Mouse (Mus musculus) midbrain, embryonic 10.5 days (tissue): ENCODE measurements around the gene Klhl32. TPM values are rescaled to one million over a fixed set of nuclear protein-coding genes. Genes with fewer than 3 reads are reported as not detected.
"Not testable (repeated sequence)": the region's sequence is repeated elsewhere in the genome, so short reads cannot be mapped to it uniquely, and the experiment has no call there.

Experiments
- DNase-seq: peaks from one replicate; pipeline ENCODE4 v3.0.0-alpha.2; 2017; ENCODE audit warnings: low spot score
- H3K27ac ChIP-seq: fragments of 300-500 bp; sonication (generic); replicated peaks from 2 replicates; pipeline ENCODE4 v1.5.1; 2016; ENCODE audit warnings: mild to moderate bottlenecking
- H3K27me3 ChIP-seq: fragments of 300-500 bp; sonication (generic); 2 replicates; pipeline ENCODE4 v1.6.1; 2016; ENCODE audit warnings: low read depth, mild to moderate bottlenecking; ENCODE audit not compliant: poor library complexity, severe bottlenecking
- H3K36me3 ChIP-seq: fragments of 300-500 bp; sonication (generic); 2 replicates; pipeline ENCODE4 v1.6.1; 2016; ENCODE audit warnings: mild to moderate bottlenecking, moderate library complexity
- H3K4me1 ChIP-seq: fragments of 300-500 bp; sonication (generic); 2 replicates; pipeline ENCODE4 v1.6.1; 2016
- H3K4me3 ChIP-seq: fragments of 300-500 bp; sonication (generic); 2 replicates; pipeline ENCODE4 v1.5.1; 2016; ENCODE audit warnings: mild to moderate bottlenecking, moderate library complexity
- H3K9me3 ChIP-seq: fragments of 300-500 bp; sonication (generic); replicated peaks from 2 replicates; pipeline ENCODE4 v1.6.1; 2016; ENCODE audit warnings: mild to moderate bottlenecking
- WGBS: fragments of 180-500 bp; shearing (Covaris S2); methylation state at CpG from one replicate; pipeline ENCODE4 v1.1.7; 2016; 5-methylcytosine and 5-hydroxymethylcytosine counted together
- polyA plus RNA-seq: library from polyadenylated mRNA; unstranded; fragments of >200 nt; fragmentation: Nextera tagmentation; extraction: Ambion mirVana; gene quantifications from 2 replicates; pipeline ENCODE4 v1.2.1, GENCODE M21; 2016

The Klhl32 gene
- polyA plus RNA-seq, 1 experiment from 2014 or later, result 3.8 TPM

DNA sequence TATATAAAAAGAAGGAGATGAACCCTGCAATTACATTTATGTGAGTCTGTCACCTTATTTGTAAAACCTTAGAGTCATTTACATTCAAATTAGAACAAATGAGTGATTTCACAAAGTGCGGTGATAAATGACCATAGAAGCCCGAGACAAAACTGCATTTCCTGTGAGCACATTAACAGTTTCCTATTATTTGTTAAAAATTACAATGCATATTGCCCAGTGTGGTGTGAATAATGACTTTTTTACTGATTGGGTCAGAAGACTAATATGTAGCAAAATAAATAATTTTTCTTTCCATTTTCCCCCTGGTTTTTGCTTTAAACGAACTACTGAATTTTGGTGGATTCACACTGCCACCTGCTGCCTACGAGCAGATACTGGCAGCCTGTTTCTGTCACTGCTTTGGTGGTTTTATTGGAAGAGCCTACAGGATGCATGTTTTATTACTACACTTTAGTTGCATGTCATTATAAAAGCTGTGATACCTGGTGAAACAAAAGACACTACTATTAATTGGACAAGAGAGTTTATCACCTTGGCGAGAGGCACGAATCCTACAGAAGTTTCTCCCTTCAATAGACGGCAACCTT lies 152.3 kb downstream of the Klhl32 start:
- no peaks in the 10 kb centered on the region for H3K9me3 ChIP-seq
- H3K36me3 ChIP-seq, result no peaks in the 10 kb centered on the region
- H3K4me1 ChIP-seq, result no peaks in the 10 kb centered on the region
- no peak for DNase-seq
- no peak overlapping the region for H3K4me3 ChIP-seq
- 75% methylated on average over 7 of the region's 7 CpGs for WGBS
- H3K27me3 ChIP-seq, result no peaks in the 10 kb centered on the region
- H3K27ac ChIP-seq, result no peak overlapping the region

DNA sequence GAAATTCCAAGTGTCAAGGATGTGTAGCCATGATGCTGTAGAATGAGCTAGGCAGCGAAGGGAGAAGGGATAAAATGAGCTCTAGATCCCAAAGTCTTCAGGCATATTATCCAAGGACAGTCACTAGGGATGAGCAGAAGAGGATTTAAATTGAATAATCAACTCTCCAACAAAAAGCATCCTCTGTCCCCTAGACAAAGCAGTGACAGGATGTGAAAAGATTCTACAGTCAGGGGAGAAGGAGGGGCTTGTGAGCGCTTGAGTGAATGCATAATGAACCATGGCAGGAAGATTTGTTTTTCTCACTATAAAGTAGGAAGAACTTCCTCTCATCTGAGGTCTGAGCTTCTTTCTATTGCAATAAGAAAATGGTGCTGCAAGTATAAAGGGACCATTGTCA lies 170.8 kb downstream of the Klhl32 start:
- Histone ChIP-seq H3K36me3 (no peaks in the 10 kb centered on the region), H3K27ac (no peak overlapping the region), H3K4me3 (no peak overlapping the region), H3K4me1 (peaks cover 9% of the 10 kb centered on the region; the same call in 1 of the 2 replicates), H3K27me3 (no peaks in the 10 kb centered on the region), H3K9me3 (no peaks in the 10 kb centered on the region)
- DNase-seq, result no peak
- 66% methylated on average over 2 of the region's 2 CpGs for WGBS

DNA sequence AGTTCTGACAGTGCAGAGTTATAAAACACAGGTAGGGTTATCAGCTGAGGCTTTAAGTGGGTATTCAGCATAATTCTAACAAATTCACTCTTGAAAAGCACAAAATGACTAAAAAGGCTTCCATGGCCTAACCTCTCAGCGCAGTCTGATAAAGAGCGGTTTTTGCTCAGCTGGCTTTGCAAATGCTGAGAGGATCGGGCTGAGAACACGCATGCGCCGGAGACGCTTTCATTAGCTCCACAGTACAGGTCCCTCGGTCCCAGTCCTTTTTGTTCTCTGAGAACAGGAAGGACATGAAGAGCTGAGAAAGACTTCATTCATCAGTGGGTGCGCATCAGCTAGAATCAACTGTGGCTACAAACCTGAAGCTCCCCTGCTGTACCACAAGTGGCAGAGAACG lies 180.9 kb downstream of the Klhl32 start:
- 92% methylated on average over 10 of the region's 10 CpGs for WGBS
- Histone ChIP-seq H3K4me1 (no peaks in the 10 kb centered on the region), H3K27me3 (no peaks in the 10 kb centered on the region), H3K9me3 (no peaks in the 10 kb centered on the region), H3K36me3 (no peaks in the 10 kb centered on the region), H3K27ac (no peak overlapping the region), H3K4me3 (no peak overlapping the region)
- DNase-seq, result no peak

DNA sequence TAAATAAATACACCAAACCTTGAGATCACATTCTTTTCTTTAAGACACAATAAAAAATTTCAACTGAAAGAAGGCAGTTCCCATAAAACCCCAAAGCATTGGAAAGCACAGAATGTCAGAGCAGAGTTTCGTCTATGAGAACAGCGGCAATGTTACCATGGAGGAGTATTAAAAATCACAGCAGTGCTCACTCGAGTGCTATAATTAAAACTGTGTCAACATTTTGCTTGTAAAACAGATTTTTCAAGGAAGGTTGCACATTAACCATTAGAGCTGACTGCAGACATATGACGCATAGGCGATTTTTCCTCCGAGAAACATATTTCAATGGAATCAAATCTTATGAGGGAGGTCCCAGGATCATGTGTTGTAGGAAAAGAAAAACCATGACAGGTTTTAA lies 191.7 kb downstream of the Klhl32 start:
- DNase-seq, result no peak
- Histone ChIP-seq H3K27ac (no peak overlapping the region), H3K9me3 (no peaks in the 10 kb centered on the region), H3K27me3 (no peaks in the 10 kb centered on the region), H3K4me1 (no peaks in the 10 kb centered on the region), H3K4me3 (no peak overlapping the region), H3K36me3 (no peaks in the 10 kb centered on the region)
- WGBS, result 93% methylated on average over 6 of the region's 6 CpGs

DNA sequence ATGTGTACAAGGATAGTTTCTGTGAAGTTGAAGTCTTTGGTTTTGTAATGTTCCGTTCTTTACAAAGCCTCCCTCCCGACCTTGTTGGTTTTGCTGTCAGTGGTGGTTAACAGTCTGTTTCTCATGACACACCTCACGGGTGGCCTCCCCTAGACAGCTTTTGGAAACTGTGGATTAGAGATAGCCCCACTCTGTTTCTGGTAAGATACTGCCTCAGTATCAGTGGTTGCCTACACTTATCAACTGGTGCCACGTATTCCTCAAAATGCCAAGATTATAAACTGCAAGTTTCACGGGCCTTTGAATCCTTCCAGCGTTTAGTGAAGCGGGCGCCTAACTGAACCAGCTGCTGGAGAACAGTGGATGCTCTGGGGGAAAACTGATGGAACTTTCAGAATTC lies 206.2 kb downstream of the Klhl32 start:
- WGBS, result 98% methylated on average over 7 of the region's 8 CpGs
- not testable (repeated sequence) for H3K27me3 ChIP-seq

DNA sequence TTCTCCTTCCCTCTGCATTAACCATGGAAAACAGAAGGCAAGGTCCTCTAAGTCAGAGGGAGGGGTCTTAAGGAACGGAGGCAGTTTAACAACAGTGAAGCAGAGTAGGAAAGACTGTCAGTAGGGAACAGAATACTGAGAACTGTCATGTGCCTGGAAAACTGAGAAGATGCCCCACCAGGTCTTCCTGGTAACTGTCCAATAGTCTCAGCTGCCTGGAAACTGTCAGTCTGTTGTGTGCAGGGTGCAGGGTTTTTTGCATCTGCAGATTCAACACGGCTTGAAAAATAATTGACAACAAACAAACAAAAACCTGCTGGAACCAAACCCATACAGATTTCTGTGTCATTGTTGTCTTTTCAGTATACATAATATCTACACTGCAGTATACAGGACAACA lies 208.6 kb downstream of the Klhl32 start:
- DNase-seq, result no peak
- WGBS, result 89% methylated on average over 2 of the region's 2 CpGs
- no peaks in the 10 kb centered on the region for H3K27me3 ChIP-seq
- H3K4me3 ChIP-seq, result no peak overlapping the region
- H3K27ac ChIP-seq, result no peak overlapping the region
- no peaks in the 10 kb centered on the region for H3K9me3 ChIP-seq
- no peaks in the 10 kb centered on the region for H3K4me1 ChIP-seq
- H3K36me3 ChIP-seq, result no peaks in the 10 kb centered on the region

More for the DNA sequence above, 206.2 kb downstream of the Klhl32 start:
- DNase-seq, H3K4me3 ChIP-seq, H3K4me1 ChIP-seq, H3K9me3 ChIP-seq, H3K27ac ChIP-seq, H3K36me3 ChIP-seq: not testable (repeated sequence)

DNA sequence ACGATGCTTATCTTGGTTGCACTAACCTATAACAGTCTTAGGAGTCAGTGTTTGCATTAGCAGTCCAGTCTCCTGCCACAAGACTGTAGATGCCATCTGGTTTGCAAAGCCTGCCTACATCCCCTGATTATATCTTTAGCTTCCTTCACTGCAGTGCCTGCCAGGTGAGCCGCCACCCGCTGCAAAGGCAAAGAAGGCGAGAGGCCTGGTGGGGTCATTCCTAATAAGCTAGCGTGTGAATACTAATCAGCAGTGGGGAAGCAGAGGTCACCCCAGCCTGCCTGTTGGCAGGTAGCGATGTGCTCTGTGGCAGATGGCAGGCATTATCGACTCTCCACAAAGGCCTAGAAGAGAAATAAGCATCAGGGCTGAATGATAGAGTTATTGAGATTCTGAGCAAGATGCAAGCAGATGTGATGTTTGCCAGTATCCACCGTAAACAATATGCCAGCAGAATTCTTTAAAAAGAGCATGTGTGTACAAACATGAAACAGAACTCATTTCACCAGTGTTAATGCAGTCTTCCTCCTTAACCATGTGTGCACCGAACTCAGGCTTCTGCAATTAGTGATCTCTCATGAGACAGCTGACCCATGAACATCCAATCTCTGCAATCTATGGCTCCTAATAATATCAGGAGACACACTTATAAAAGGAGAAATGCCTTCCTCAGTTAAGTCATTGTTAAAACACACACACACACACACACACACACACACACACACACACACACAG lies 219.6 kb downstream of the Klhl32 start:
- Histone ChIP-seq H3K36me3 (no peaks in the 10 kb centered on the region), H3K4me3 (no peak overlapping the region), H3K4me1 (peaks cover 8% of the 10 kb centered on the region; the same call in 1 of the 2 replicates), H3K27ac (0 out of 2 replicates have a peak overlapping the region, but pooled peaks have one; percentile 18), H3K9me3 (no peaks in the 10 kb centered on the region), H3K27me3 (no peaks in the 10 kb centered on the region)
- 78% methylated on average over 9 of the region's 9 CpGs for WGBS
- DNase-seq, result no peak

DNA sequence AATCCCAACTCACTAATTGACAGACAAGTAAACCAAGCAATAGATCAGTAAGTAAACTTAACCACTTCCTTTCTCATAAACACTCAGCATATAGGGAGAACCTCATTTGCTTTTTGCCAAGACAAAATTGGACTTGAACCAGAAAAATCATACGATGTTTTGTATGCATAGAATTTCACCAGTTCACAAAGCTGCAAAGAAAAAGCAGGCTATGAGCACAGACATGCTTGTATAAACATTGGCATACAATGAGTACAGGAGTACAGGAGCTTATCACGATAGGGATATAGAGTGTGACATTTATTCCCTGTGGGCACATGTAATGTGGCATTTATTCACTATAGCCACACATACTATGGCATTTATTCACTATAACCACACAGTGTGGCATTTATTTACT lies 220.5 kb downstream of the Klhl32 start:
- peaks cover 8% of the 10 kb centered on the region; the same call in 1 of the 2 replicates for H3K4me1 ChIP-seq
- no peak overlapping the region for H3K4me3 ChIP-seq
- no peaks in the 10 kb centered on the region for H3K27me3 ChIP-seq
- 91% methylated on average over 2 of the region's 2 CpGs for WGBS
- H3K27ac ChIP-seq, result no peak overlapping the region
- H3K36me3 ChIP-seq, result no peaks in the 10 kb centered on the region
- no peaks in the 10 kb centered on the region for H3K9me3 ChIP-seq
- no peak for DNase-seq

DNA sequence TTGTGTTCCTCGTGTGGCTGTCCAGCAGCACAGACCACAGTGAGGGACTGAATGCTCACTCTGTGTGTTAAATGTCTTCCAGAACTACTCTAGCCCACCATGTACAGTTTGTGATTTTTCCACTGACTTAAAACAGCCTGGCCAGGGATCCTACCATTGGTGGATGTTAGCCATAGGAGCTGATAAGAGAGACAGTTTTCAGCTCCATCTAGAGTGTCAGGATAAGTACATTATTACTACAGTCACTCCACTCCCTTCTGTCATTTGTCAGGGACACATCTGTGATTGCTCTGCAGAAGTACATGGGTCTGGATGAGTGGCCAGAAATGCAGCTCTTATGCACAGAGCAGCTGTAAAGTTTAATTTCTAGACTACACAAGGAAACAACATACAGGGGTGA lies 223.1 kb downstream of the Klhl32 start:
- Histone ChIP-seq H3K27ac (no peak overlapping the region), H3K27me3 (no peaks in the 10 kb centered on the region), H3K4me3 (no peak overlapping the region), H3K4me1 (peaks cover 8% of the 10 kb centered on the region; the same call in 1 of the 2 replicates), H3K9me3 (no peaks in the 10 kb centered on the region), H3K36me3 (no peaks in the 10 kb centered on the region)
- WGBS, result 71% methylated on average over 1 of the region's 1 CpGs
- no peak for DNase-seq

DNA sequence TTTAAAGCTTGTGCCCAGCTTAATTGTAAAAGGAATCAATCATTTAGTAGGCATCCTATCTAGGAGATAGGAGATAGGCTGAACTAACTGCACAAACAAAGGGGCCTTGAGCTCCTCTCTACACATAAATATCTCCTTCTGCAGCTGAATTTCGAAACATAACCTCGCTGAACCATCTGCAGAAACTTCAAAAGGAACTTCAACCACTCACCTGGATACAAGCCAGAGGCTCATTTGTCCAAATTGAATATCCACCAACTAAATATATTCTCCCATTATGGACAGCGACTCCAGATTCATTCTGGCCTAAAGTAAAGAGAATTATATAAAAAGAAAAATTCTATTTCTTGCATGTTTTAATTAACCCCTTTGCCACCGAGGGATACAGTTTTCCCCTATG lies 224.2 kb downstream of the Klhl32 start:
- Histone ChIP-seq H3K4me1 (peaks cover 7% of the 10 kb centered on the region; the same call in 1 of the 2 replicates), H3K9me3 (no peaks in the 10 kb centered on the region), H3K4me3 (no peak overlapping the region), H3K27me3 (no peaks in the 10 kb centered on the region), H3K36me3 (no peaks in the 10 kb centered on the region), H3K27ac (no peak overlapping the region)
- no peak for DNase-seq
- 91% methylated on average over 4 of the region's 4 CpGs for WGBS

DNA sequence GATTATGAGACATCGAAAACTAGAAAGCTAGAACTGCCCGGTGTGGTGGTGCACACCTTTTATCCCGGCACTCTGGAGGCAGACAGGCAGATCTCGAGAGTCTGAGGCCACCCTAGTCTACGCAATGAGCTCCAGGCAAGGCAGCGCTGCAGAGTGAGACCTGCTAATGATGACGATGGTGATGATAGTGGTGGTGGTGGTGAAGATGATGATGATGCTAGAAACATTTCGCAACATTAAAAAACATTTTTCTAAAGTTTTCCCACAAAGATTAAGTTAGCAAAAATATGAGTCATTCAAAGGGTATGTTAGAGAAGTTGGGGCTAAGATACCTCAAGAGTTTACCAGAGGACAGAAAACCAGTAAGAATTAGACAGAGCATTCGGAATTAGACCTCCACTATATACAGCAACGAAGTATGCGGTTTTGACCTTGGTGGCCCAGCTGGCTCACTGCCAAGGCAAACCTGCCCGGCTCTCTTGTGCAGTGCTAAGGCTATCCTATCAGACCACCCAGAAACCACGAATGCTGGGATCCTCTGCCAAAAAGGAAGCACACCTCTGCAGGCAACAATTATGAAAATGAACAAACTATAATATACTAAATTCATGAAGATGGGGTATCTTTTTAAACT lies 224.9 kb downstream of the Klhl32 start:
- H3K27ac ChIP-seq, result no peak overlapping the region
- H3K27me3 ChIP-seq, result no peaks in the 10 kb centered on the region
- H3K9me3 ChIP-seq, result no peaks in the 10 kb centered on the region
- WGBS, result 93% methylated on average over 13 of the region's 13 CpGs
- H3K4me3 ChIP-seq, result no peak overlapping the region
- H3K4me1 ChIP-seq, result peaks cover under 1% of the 10 kb centered on the region; the same call in 1 of the 2 replicates
- DNase-seq, result no peak
- no peaks in the 10 kb centered on the region for H3K36me3 ChIP-seq

DNA sequence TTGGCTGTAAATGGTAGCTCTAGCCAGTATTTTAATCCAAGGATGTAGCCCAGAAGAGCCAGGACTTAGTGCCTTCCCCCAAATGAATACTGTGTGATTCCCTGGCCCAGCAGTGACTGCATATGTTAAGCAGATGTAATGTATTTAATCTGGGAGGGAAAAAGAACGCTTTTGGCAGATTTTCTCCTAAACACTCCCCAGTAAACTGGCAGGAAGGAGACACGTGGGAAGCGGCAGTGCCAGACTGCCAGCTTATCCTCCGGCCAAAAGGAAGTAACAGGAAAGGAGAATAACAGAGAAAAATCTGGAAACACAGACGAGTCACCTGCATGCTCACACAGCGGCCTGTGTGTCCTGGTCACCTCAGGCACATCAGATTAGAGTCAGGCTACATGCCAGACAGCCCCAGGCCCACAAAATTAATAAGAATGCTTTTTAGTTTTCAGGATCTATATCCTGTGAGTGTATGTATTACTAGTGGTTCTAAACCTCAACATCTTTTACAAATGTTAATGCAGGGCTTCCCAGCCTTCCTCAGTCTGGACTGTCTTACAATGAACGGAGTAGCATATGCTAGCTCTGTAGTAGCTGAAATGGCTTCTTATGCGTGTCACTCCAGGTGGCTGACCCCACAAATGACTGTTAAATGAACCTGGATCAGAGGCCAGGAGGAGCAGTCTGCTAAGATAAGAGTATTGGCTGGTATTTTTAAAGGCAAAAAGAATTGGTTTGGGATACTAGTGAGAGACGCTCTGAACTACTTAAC lies 229.3 kb downstream of the Klhl32 start:
- 82% methylated on average over 9 of the region's 9 CpGs for WGBS
- DNase-seq, result no peak
- Histone ChIP-seq H3K4me1 (no peaks in the 10 kb centered on the region), H3K4me3 (no peak overlapping the region), H3K36me3 (no peaks in the 10 kb centered on the region), H3K27ac (no peak overlapping the region), H3K9me3 (no peaks in the 10 kb centered on the region), H3K27me3 (no peaks in the 10 kb centered on the region)
